Mouse (Mus musculus) myocyte (in vitro differentiated cells): ENCODE data around the gene Icam1.

Experiments used
- CEBPB ChIP-seq: IDR thresholded peaks from 2 replicates; pipeline ENCODE4 v1.6.1; 2011; ENCODE audit warnings: mild to moderate bottlenecking, moderate library complexity; ENCODE audit not compliant: poor library complexity, insufficient read depth, severe bottlenecking
- E2F4 ChIP-seq: IDR thresholded peaks from one replicate; pipeline ENCODE4 v1.6.1; 2011; ENCODE audit warnings: mild to moderate bottlenecking, control low read depth, moderate library complexity; ENCODE audit not compliant: insufficient read depth
- MAX ChIP-seq: IDR thresholded peaks from one replicate; pipeline ENCODE4 v1.6.1; 2011; ENCODE audit warnings: low read depth, mild to moderate bottlenecking, control low read depth
- MYOD1 ChIP-seq, 3 experiments: IDR thresholded peaks; one replicate each; pipeline ENCODE4 v1.6.1; 2011; ENCODE audit warnings: control low read depth in 2 of 3, low read depth in 2 of 3, mild to moderate bottlenecking in 2 of 3, moderate library complexity in 1 of 3; ENCODE audit not compliant: insufficient read length in 2 of 3, control insufficient read depth in 1 of 3
- MYOG ChIP-seq, 3 experiments: IDR thresholded peaks; one replicate each; pipeline ENCODE4 v1.6.1; 2011; ENCODE audit warnings: control low read depth in 2 of 3, low read depth in 2 of 3, mild to moderate bottlenecking in 2 of 3; ENCODE audit not compliant: insufficient read length in 2 of 3, control insufficient read depth in 1 of 3, insufficient read depth in 1 of 3
- POLR2A ChIP-seq: IDR thresholded peaks from one replicate; pipeline ENCODE4 v1.6.1; 2011; ENCODE audit warnings: low read depth, mild to moderate bottlenecking, control low read depth, moderate library complexity; ENCODE audit not compliant: insufficient read length
- POLR2AphosphoS2 ChIP-seq: IDR thresholded peaks from one replicate; pipeline ENCODE4 v1.6.1; 2011; ENCODE audit warnings: low read depth, control low read depth; ENCODE audit not compliant: insufficient read length
- REST ChIP-seq: IDR thresholded peaks from one replicate; pipeline ENCODE4 v1.6.1; 2011; ENCODE audit warnings: mild to moderate bottlenecking, control low read depth, moderate library complexity; ENCODE audit not compliant: insufficient read depth, insufficient read length
- SRF ChIP-seq: IDR thresholded peaks from one replicate; pipeline ENCODE4 v1.6.1; 2011; ENCODE audit warnings: low read depth; ENCODE audit not compliant: control insufficient read depth, insufficient read length
- TCF12 ChIP-seq: IDR thresholded peaks from one replicate; pipeline ENCODE4 v1.6.1; 2011; ENCODE audit warnings: mild to moderate bottlenecking, control low read depth; ENCODE audit not compliant: poor library complexity, insufficient read depth, severe bottlenecking
- TCF3 ChIP-seq: IDR thresholded peaks from one replicate; pipeline ENCODE4 v1.6.1; 2011; ENCODE audit warnings: low read depth, control low read depth; ENCODE audit not compliant: insufficient read length
- USF1 ChIP-seq: IDR thresholded peaks from one replicate; pipeline ENCODE4 v1.6.1; 2011; ENCODE audit warnings: low read depth, mild to moderate bottlenecking, control low read depth, moderate library complexity

DNA sequence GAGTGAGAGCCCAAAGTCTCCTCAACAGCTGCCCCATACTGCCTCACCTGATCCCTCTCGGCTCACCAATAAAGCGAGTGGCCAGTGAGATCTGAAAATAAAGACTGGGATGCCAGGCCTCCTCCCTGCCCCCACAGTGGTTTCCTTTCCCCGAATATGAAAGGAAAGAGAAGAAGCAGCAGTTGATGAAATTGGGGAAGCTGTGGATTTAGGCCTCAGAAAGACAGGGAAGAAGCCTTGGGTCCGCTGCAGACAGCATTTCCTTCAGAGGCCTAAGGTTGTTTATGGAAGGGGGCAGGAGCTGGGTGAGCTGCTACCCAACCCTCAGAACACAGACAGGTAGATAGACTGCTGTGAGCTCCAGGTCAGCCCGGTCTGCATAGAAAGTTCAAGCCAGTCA lies 49.0 kb upstream of the Icam1 start:
- TF ChIP-seq CEBPB (no peak), MYOD1 (IDR thresholded peaks at IDR 0.05; ENCODE audit: control insufficient read depth in 1 of 3, insufficient read length in 2 of 3, low read depth in 2 of 3) (no peak), POLR2A (no peak), SRF (no peak), MAX (no peak), MYOG (IDR thresholded peaks at IDR 0.05; ENCODE audit: control insufficient read depth in 1 of 3, insufficient read depth in 1 of 3, insufficient read length in 2 of 3, low read depth in 2 of 3) (no peak), USF1 (no peak), POLR2AphosphoS2 (no peak), E2F4 (no peak), TCF3 (no peak), TCF12 (no peak), REST (no peak)
